Mouse (Mus musculus) heart, postnatal 0 days (tissue): Measurements from ENCODE around the gene Cbx5.

Experiments used
- CTCF ChIP-seq: IDR thresholded peaks from 2 replicates; pipeline ENCODE4 v1.5.1; 2016; ENCODE audit warnings: antibody characterized with exemption, control low read depth, low read depth
- EP300 ChIP-seq: IDR thresholded peaks from 2 replicates; pipeline ENCODE4 v1.6.1; 2016; ENCODE audit warnings: antibody characterized with exemption, low read depth

GRCm38 (mm10) chr15:103155366-103156321, 84.0 kb downstream of the Cbx5 start:
- TF ChIP-seq CTCF (no peak), EP300 (no peak)
